9 mouse cellular contexts compared by ENCODE assay signal in the genomic region with DNA sequence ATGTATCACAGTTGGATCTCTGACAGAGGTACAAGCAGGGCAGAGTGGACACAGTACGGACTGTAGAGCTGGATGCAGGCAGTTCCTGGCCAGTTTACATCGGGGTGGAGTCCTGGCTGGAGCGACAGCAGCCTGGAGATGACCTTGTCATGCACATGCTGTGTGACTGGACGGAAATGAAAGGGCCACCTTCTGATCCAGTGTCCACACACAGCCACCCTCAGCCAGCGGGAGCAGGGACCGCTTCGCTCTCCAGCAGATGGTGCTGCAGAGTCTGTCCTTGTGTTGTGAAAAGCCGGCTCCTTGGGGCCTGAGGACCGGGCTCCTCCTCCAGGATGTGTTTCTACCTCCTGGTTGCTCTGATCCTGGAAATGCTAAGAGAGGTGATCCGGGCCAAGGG. TPM values are rescaled to one million over a fixed set of nuclear protein-coding genes. Genes with fewer than 3 reads are reported as not detected.
DNase-seq lines count a peak whose midpoint lies in the region; ATAC-seq lines count a peak whose summit lies in the region.
"Had no signal": no experiment of that assay in that cellular context is flagged by ENCODE, and none has a peak within 500 bp of the region (broad histone marks: within the 10 kb centered on the region; RNA-seq: fewer than 3 reads in every experiment).

No protein-coding gene starts in this region.

- ATAC-seq in heart, embryonic 11.5 days (replicated peaks; ENCODE audit: insufficient number of reproducible peaks, low FRiP score, low TSS enrichment), result no peak
- ATAC-seq in embryonic facial prominence, embryonic 14.5 days (ENCODE audit: low read depth), result peak; percentile 21; the same call in 1 of the 2 replicates
- ATAC-seq in hindbrain, embryonic 14.5 days (ENCODE audit: low FRiP score), result peak; percentile 47
- peak; percentile 25; the same call in 1 of the 2 replicates for ATAC-seq in midbrain, embryonic 14.5 days (ENCODE audit: low FRiP score, low TSS enrichment)

- peaks cover 6% of the 10 kb centered on the region; the same call in 1 of the 2 replicates for H3K36me3 ChIP-seq in heart, embryonic 11.5 days (ENCODE audit: control insufficient read depth, insufficient read depth, low read length)
- H3K36me3 ChIP-seq in embryonic facial prominence, embryonic 14.5 days (ENCODE audit: control insufficient read depth, insufficient read depth, low read length), result peaks cover 4% of the 10 kb centered on the region; the same call in 1 of the 2 replicates
- H3K36me3 ChIP-seq in hindbrain, embryonic 14.5 days (replicated peaks; ENCODE audit: control insufficient read depth, insufficient read depth), result peaks cover 55% of the 10 kb centered on the region
- peaks cover 51% of the 10 kb centered on the region for H3K36me3 ChIP-seq in midbrain, embryonic 14.5 days (ENCODE audit: control insufficient read depth, insufficient read depth, low read length)

- no peak overlapping the region for H3K27ac ChIP-seq in heart, embryonic 11.5 days (ENCODE audit: low read depth, low read length)
- H3K27ac ChIP-seq in embryonic facial prominence, embryonic 14.5 days (replicated peaks; ENCODE audit: low read depth, low read length), result no peak overlapping the region
- no peak overlapping the region for H3K27ac ChIP-seq in hindbrain, embryonic 14.5 days
- H3K27ac ChIP-seq in midbrain, embryonic 14.5 days (replicated peaks; ENCODE audit: low read depth, low read length), result 0 out of 2 replicates have a peak overlapping the region, but pooled peaks have one; percentile 37
- H3K27ac ChIP-seq: macrophage had no signal

- DNase-seq in heart, adult 18-20 months, result peak; percentile 72 to 73
- peak; percentile 80 for DNase-seq in adrenal gland, postnatal 25 days
- DNase-seq in embryonic facial prominence, embryonic 14.5 days (ENCODE audit: low spot score), result peak; percentile 57
- peak; percentile 77 for DNase-seq in hindbrain, embryonic 14.5 days (ENCODE audit: low spot score)
- DNase-seq in left cerebral cortex, postnatal 25 days (ENCODE audit: low spot score in 2 of 2), result peak; percentile 62 to 67
- peak; percentile 86 for DNase-seq in midbrain, embryonic 14.5 days
- DNase-seq in thymus, postnatal 14 days, result peak; percentile 76

- H3K27me3 ChIP-seq in heart, embryonic 11.5 days (ENCODE audit: control insufficient read depth, insufficient read depth, low read length), result no peaks in the 10 kb centered on the region
- H3K27me3 ChIP-seq in embryonic facial prominence, embryonic 14.5 days (replicated peaks; ENCODE audit: control insufficient read depth, insufficient read depth, low read length), result no peaks in the 10 kb centered on the region
- H3K27me3 ChIP-seq in hindbrain, embryonic 14.5 days (ENCODE audit: control insufficient read depth, insufficient read depth, low read length), result no peaks in the 10 kb centered on the region
- no peaks in the 10 kb centered on the region for H3K27me3 ChIP-seq in midbrain, embryonic 14.5 days (ENCODE audit: control insufficient read depth, insufficient read depth, low read length)

- WGBS in heart, embryonic 11.5 days (ENCODE audit: insufficient replicate concordance), result 20% methylated on average over 10 of the region's 10 CpGs
- 15% methylated on average over 8 of the region's 10 CpGs for WGBS in embryonic facial prominence, embryonic 14.5 days
- 11% methylated on average over 10 of the region's 10 CpGs for WGBS in hindbrain, embryonic 14.5 days
- WGBS in midbrain, embryonic 14.5 days, result 18% methylated on average over 10 of the region's 10 CpGs

- intact Hi-C loops in left cerebral cortex, postnatal 25 days (cut with DNase I), result loop anchor here (5.0 kb wide), 1 partner anchor 269 kb away; no protein-coding TSS in a partner anchor

- H3K4me3 ChIP-seq in heart, embryonic 11.5 days (ENCODE audit: low read depth, low read length), result no peak overlapping the region
- no peak overlapping the region for H3K4me3 ChIP-seq in embryonic facial prominence, embryonic 14.5 days (ENCODE audit: low read depth, low read length)
- H3K4me3 ChIP-seq in hindbrain, embryonic 14.5 days (replicated peaks; ENCODE audit: low read length), result no peak overlapping the region
- no peak overlapping the region for H3K4me3 ChIP-seq in midbrain, embryonic 14.5 days (replicated peaks; ENCODE audit: low read depth, low read length)

- peaks cover 11% of the 10 kb centered on the region for H3K4me1 ChIP-seq in heart, embryonic 11.5 days (ENCODE audit: control insufficient read depth, insufficient read depth, low read length)
- no peaks in the 10 kb centered on the region for H3K4me1 ChIP-seq in embryonic facial prominence, embryonic 14.5 days (ENCODE audit: control insufficient read depth, insufficient read depth, low read length)
- peaks cover 3% of the 10 kb centered on the region; the same call in 1 of the 2 replicates for H3K4me1 ChIP-seq in hindbrain, embryonic 14.5 days (replicated peaks; ENCODE audit: control insufficient read depth, insufficient read depth, low read length)
- H3K4me1 ChIP-seq in midbrain, embryonic 14.5 days (ENCODE audit: control insufficient read depth, insufficient read depth, low read length), result 0 out of 2 replicates have a peak, but pooled peaks cover 4% of the 10 kb centered on the region

- H3K4me2 ChIP-seq in heart, embryonic 11.5 days, result no peak overlapping the region
- H3K4me2 ChIP-seq in embryonic facial prominence, embryonic 14.5 days (ENCODE audit: low read depth, low read length), result no peak overlapping the region
- H3K4me2 ChIP-seq in hindbrain, embryonic 14.5 days (replicated peaks), result no peak overlapping the region
- H3K4me2 ChIP-seq in midbrain, embryonic 14.5 days (ENCODE audit: low read length), result no peak overlapping the region

- H3K9ac ChIP-seq in heart, embryonic 11.5 days (ENCODE audit: low read depth, low read length), result no peak overlapping the region
- H3K9ac ChIP-seq in embryonic facial prominence, embryonic 14.5 days (ENCODE audit: low read depth, low read length), result no peak overlapping the region
- no peak overlapping the region for H3K9ac ChIP-seq in hindbrain, embryonic 14.5 days
- peak overlapping the region; percentile 31; the same call in 1 of the 2 replicates for H3K9ac ChIP-seq in midbrain, embryonic 14.5 days (replicated peaks; ENCODE audit: low read length)

- H3K9me3 ChIP-seq in heart, embryonic 11.5 days (replicated peaks; ENCODE audit: control insufficient read depth, low read length), result no peaks in the 10 kb centered on the region
- no peaks in the 10 kb centered on the region for H3K9me3 ChIP-seq in embryonic facial prominence, embryonic 14.5 days (ENCODE audit: control insufficient read depth, low read length)
- H3K9me3 ChIP-seq in hindbrain, embryonic 14.5 days (ENCODE audit: control insufficient read depth, low read length), result no peaks in the 10 kb centered on the region
- no peaks in the 10 kb centered on the region for H3K9me3 ChIP-seq in midbrain, embryonic 14.5 days (ENCODE audit: control insufficient read depth, low read length)

RNA-seq across cellular contexts. Expression of a gene that starts 16.3 kb away (rescaled TPM):
- total RNA-seq in heart, adult 18-20 months (2021), result 10 to 100 TPM; 26.7 to 30.5 TPM
- polyA plus RNA-seq in heart, embryonic 11.5 days (2014; fragmentation: Nextera tagmentation; extraction: Ambion mirVana), result 23.6 and 27.7 TPM in 2 replicates
- total RNA-seq in adrenal gland, postnatal 25 days (2021), result 52.6 and 75.8 TPM in 2 replicates
- 33.6 and 37.5 TPM in 2 replicates for polyA plus RNA-seq in embryonic facial prominence, embryonic 14.5 days (2014; fragmentation: Nextera tagmentation; extraction: Ambion mirVana)
- 99.4 and 106 TPM in 2 replicates for polyA plus RNA-seq in hindbrain, embryonic 14.5 days (2014; fragmentation: Nextera tagmentation; extraction: Ambion mirVana)
- 10 to 100 TPM; 83.8 to 96.3 TPM for total RNA-seq in left cerebral cortex, postnatal 25 days (2021)
- polyA plus RNA-seq in midbrain, embryonic 14.5 days (2014; fragmentation: Nextera tagmentation; extraction: Ambion mirVana), result 122 and 165 TPM in 2 replicates
